Mouse (Mus musculus): ENCODE data around the gene Inmt.
"Not testable (repeated sequence)": the region's sequence is repeated elsewhere in the genome, so short reads cannot be mapped to it uniquely, and the experiment has no call there.

The Inmt gene

GRCm38 (mm10) chr6:55174741-55175181 is at the start of gene Inmt:
Gene Inmt (minus strand): TSS chr6:55175043.
- no peak for DNase-seq (ENCODE audit: low spot score in 2 of 2)

- no peak for DNase-seq (ENCODE audit: low spot score in 2 of 2)
Observed at GRCm38 (mm10) chr6:55223986-55224385, 49.1 kb upstream of the Inmt start.

- no peak for DNase-seq (ENCODE audit: low spot score in 2 of 2)
Observed at GRCm38 (mm10) chr6:55218232-55218631, 43.4 kb upstream of the Inmt start.

DNA sequence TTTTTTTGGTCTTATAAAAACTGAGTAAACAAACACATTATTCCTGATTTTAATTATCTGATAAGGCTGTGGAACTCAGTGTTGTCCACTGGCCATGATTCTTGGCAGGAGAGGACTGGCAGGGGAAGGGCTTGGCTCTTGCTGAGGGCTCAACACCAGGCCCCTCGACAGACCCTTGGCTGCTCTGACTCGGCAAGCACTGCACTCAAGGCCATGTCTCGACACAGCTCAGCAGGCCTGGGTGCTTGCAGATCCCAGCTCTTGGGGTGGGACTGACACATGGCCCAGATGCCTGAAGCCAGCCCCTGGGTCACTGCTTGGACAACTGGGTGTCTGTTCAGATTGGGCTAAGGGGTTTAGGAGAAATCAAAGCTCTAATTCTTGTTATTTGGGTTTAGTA is 39.7 kb upstream of the Inmt start:
- no peak for DNase-seq (ENCODE audit: low spot score in 2 of 2)

DNA sequence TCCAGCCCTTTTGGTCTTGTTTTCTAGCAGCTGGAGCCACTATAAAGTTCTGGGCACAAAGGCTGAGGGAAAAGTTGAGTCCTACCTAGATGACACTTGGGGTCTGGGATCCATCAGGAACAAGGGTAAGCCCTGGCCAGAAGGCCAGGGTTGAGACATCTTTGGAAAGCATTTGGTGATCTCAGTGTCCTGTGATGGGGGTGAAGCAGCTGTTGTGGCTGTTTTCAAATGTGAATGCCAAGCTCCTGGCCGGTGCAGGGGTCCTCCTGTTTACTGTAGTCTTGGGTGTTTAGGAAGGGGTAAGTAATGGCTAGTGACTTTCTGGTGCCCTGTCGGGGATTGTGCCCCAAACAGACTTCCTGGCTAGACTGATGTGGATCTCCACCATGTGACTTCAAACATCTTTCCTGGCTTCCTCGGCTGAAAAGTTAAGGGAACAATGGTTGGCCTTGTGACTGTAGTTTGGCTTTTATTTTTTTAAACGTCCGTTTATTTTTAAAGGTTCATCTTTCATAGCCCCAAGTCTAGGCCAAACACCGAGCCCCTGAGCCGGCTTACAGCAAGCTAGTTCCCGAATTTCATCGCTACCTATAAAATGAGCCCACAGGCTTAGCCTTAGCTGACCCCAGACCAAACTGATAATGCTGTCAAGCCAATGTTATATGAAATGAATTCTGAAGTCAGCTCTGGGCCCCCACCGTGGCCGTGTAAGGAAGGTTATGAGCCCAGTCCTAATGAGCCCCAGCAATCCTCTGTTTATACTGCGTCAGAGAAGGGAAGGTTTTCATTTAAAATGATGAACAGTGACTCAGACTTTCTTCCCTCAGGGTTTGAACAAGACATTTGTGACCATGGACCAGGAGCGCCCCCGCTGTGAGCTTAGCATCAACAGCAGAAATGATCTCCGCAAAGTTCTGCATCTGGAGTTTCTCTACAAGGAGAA is 35.9 kb upstream of the Inmt start:
- DNase-seq (ENCODE audit: low spot score in 2 of 2) = no peak

GRCm38 (mm10) chr6:55207786-55208185 is 32.9 kb upstream of the Inmt start:
- DNase-seq (ENCODE audit: low spot score in 2 of 2) = no peak

- no peak for DNase-seq (ENCODE audit: low spot score in 2 of 2)
Observed at GRCm38 (mm10) chr6:55203931-55204330, 29.1 kb upstream of the Inmt start.

DNA sequence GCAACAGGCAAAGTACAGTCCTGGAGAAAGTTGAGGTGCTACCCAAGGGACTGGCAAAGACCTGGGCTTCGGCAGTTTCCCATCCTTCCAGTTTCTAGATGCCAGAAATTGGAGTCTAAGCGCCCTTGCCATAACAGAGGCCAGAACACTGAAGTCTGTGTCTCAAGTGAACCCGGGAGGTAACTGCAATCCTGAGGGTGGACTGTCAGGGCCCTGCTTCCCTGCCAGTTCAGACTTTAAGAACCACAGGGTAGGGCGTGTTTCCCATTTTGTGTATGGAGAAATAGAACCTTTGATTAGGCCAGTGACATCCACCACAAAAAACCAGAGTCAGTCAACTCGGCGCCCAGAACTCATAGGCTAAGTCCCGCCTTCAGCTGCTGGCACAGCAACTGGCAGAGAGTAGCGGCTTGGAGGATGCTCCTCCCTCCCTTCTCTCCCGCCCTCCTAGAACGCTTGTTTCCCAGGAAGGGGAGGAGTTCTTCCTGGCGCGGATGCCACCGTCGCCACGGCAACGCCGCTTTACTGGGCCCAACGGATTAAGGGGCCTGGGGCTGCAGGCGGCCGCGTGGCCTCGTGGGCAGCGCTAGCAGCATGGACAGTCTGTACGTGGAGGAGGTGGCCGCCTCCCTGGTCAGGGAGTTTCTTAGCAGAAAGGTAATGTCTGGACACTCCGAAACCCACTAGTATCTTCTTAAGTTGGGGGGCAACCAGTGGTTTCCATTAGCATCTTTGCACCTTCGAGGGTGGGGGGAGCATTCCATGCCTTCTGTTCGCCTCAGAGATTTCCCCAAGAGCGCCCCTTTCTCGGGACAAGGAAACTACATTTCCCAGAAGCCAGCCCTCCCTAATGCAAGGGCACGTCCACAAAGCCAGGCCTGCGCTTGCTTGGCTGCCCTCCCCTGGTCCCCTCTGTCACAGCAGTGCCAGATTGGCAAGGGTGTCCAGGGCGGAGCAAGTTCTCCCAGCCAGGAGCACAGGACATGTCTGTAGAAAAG is 28.4 kb upstream of the Inmt start, which contains the start of gene Mindy4:
Mindy4 (plus strand) TSS at position 471 of the 998 bp plus-strand sequence.
- DNase-seq (ENCODE audit: low spot score in 2 of 2) = peak; percentile 69 to 72

GRCm38 (mm10) chr6:55199047-55199446 is 24.2 kb upstream of the Inmt start:
- no peak for DNase-seq (ENCODE audit: low spot score in 2 of 2)

- no peak for DNase-seq (ENCODE audit: low spot score in 2 of 2)
Observed at GRCm38 (mm10) chr6:55193171-55193570, 18.3 kb upstream of the Inmt start.

- DNase-seq (ENCODE audit: low spot score in 2 of 2) = no peak
Observed at GRCm38 (mm10) chr6:55191537-55191936, 16.7 kb upstream of the Inmt start.

- DNase-seq (ENCODE audit: low spot score in 2 of 2) = no peak
Observed at GRCm38 (mm10) chr6:55189406-55189805, 14.6 kb upstream of the Inmt start.

- DNase-seq (ENCODE audit: low spot score in 2 of 2) = not testable (repeated sequence)
Observed at GRCm38 (mm10) chr6:55187827-55188226, 13.0 kb upstream of the Inmt start.

GRCm38 (mm10) chr6:55182655-55183430 is 8.0 kb upstream of the Inmt start:
- DNase-seq (ENCODE audit: low spot score in 2 of 2) = no peak

DNA sequence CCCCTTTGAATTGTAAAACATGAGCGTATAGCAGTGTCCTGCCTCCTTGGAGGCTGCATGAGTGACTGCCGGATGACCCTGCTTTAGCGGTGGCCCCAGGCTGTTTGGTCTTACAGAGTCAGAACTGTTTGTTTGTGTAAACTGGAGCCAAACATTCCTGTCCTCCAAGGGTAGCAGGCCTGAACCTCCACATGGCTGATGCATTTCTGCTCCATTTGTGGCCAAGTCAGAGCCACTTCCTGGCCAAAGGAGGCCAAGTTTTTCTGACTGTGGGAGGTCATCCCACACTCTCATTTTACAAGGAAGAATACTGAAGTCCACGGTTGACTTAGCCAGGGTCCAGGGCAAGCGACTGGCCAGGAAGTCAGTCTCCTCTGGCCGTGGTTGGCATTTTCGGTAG is 4.7 kb upstream of the Inmt start:
- no peak for DNase-seq (ENCODE audit: low spot score in 2 of 2)

GRCm38 (mm10) chr6:55177060-55177732 is 2.4 kb upstream of the Inmt start:
- no peak for DNase-seq (ENCODE audit: low spot score in 2 of 2)

GRCm38 (mm10) chr6:55175892-55176291 is 1.0 kb upstream of the Inmt start:
- DNase-seq (ENCODE audit: low spot score in 2 of 2) = no peak

DNA sequence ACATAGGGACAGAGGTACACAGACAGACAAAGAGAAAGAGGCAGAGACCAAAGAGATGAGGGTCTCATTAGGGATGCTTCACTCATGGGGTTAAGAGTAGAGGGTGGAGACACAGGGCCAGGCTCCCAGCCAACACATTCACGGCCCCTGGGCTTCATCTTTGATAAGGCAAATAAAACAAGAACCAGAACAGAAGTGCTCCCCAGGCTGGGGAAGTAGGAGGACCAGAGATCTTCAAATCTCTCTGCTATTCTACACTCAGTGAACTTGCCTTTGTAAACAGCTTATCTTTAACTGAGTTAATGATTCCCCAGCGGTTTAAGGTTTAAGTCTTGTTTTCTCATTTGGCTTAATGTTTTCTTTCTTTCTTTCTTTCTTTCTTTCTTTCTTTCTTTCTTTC is 613 bp upstream of the Inmt start:
- DNase-seq (ENCODE audit: low spot score in 2 of 2) = no peak

DNA sequence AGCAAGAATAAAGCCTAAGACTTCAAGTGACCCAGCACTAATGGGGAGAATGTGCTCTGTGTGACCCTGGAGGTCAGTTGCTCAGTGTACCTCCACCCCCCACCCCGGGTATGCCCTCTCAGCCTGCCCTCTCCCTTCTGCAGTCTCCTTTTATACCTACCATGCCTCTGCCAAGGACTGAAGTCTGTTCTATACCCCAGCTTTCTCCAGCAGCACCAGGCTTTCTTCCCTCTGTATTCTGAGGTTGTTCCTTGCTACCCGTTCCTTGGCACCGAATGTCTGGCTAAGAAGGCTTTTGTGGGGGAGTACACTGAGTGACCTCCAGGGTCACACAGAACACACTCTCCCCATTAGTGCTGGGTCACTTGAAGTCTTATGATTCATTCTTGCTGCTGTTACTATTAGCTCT is 898 bp downstream of the Inmt start:
- DNase-seq (ENCODE audit: low spot score in 2 of 2) = no peak

- DNase-seq (ENCODE audit: low spot score in 2 of 2) = no peak
Observed at GRCm38 (mm10) chr6:55173171-55173570, 1.7 kb downstream of the Inmt start.

- DNase-seq (ENCODE audit: low spot score in 2 of 2) = no peak
Observed at GRCm38 (mm10) chr6:55171638-55172037, 3.2 kb downstream of the Inmt start.

All from spleen, postnatal 4 days (tissue).